Mouse (Mus musculus): Measurements from ENCODE around the gene Btbd18. TPM values are rescaled to one million over a fixed set of nuclear protein-coding genes. Genes with fewer than 3 reads are reported as not detected.

The Btbd18 gene
- not detected in 2 replicates for polyA plus RNA-seq (2012; rRNA removed)

DNA sequence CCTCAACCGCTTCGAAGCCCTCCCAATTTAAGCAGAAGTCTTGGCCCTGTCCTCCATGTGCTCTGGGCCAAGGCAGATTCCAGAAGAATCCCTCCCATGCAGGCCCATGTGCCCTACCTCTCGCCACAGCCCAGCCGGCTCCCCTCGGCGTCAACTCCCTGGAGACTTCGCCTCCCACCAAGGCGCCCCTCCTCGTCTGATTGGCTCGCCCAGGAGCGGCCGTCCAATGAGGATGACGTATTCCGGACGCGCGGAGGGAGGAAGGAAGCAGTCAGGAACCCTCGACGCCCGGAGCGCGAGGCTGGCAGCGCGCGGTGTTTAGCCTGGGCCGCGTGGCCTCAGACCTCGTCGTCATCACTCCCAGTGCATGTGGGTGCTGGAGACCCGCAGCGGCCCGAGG lies at the start of gene Btbd18:
Btbd18 (plus strand) TSS at position 274 of the 400 bp plus-strand sequence.

DNA sequence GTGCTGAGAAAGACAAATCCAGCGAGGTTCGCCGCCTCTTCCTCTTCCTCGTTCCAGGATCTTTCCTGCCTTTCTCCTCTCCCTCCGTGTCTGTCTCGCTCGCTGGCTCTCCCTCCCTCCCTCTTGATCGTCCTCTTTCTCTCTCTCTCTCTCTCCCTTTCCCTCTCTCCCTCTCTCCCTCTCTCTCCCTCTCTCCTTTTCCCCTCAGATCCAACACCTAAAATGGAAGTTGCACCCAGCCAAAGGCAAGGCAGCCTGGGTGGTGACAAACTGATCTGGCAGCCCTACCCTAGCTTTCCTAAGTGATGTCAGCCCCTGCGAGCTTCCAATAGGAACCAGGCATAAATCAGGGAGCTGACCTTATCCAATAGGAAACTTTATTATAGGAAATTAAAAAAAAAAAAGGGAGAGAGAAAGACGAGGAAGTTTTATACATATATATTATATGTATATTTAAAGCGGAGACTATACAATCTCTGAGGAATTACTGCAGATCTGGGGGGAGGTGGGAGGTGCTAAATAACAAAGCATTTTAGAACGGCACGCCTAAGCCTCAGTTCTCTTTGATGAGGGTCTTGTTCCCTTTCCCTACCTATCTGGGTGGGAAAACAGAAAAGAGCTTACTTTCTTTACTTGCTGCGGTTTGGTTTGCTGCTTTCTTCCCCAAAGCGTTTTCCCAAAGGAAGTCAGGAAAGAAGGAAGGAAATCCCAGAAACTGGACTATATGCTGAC lies 8.2 kb upstream of the Btbd18 start, which contains the start of gene Ctnnd1:
Ctnnd1 (minus strand) TSS at position 302 of the 732 bp plus-strand sequence.

DNA sequence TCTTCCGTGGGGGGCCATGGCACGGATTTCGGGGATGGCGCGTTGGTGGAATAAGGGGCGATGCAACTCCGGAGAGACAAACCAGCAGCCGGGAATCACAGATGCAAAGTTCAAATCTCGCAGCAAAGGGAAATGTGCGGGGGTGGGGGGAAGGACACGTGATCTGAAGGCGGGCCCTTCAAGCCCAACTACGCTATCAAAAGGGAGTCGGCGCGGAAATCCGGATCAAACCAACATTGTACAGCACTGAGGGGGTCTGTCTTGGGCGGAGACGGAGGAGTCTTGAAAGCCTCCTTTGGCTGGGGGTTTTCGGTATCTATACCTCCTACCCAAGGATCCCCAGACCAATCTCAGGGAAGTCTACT lies 11.7 kb downstream of the Btbd18 start, which contains the start of gene Selenoh:
Selenoh (minus strand) TSS at position 202 of the 365 bp plus-strand sequence.

DNA sequence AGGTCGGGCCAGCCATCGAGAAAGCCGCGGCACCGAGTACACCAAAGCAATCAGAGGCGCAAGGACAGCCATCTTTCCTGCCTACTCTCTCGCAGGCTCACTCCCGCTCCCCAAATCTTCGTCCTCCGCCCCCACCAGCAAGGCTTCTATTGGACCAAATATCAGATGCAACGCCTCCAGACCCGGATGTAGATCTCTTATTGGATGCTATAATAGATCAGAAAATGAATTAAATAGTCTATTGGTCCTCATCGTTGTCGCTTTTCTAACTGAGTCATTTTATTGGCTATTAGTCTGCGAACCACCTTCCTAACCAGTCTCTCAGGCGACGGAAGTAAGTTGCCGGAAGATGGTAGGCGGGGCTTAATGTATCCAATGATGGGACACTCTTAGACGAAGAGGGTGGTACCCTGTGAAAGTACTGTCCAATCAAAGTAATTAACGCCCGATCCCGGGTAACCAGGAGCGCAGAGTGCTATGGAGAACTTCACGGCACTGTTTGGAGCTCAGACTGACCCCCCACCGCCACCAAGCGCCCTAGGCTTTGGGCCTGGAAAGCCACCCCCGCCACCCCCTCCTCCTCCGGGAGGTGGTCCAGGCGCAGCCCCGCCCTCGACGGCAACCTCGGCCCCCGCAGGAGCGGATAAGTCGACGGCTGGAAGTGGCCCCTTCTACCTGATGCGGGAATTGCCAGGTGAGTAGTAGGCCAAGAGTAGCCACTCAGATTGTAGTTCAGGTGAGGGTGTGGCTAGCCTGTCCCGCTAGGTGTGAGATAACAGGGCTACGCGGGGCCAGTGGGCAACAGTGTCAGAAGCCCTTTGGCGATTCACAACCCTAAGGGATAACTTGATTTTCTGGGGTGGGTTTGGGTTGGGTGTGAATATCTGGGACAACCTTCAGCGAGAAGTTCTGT lies 19.3 kb downstream of the Btbd18 start, which contains the start of the genes Gm28635 and Med19:
Gm28635 (minus strand) TSS at position 74 of the 913 bp plus-strand sequence.
Med19 (plus strand) TSS at position 435 of the 913 bp plus-strand sequence.

DNA sequence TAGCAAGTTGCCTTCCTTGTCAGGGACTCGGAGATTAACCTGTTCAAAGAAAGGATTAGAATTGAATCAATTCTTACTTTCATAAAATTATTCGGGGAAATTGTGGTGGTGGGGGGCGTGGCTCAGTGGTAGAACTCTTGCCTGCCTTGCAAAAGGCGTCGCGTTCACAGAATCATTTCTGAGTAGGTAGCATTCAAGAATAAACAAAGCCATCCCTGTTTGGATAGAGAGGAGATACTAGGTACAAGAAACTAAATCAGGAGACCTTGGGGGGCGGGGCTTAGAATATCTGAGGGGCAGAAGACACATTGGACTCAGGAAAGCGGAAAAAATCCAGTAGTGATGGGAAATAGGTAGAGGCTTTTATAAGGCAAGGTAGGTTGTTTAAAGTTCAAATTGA lies 20.1 kb downstream of the Btbd18 start, which contains the start of gene Tmx2:
Tmx2 (minus strand) TSS at position 125 of the 400 bp plus-strand sequence.

DNA sequence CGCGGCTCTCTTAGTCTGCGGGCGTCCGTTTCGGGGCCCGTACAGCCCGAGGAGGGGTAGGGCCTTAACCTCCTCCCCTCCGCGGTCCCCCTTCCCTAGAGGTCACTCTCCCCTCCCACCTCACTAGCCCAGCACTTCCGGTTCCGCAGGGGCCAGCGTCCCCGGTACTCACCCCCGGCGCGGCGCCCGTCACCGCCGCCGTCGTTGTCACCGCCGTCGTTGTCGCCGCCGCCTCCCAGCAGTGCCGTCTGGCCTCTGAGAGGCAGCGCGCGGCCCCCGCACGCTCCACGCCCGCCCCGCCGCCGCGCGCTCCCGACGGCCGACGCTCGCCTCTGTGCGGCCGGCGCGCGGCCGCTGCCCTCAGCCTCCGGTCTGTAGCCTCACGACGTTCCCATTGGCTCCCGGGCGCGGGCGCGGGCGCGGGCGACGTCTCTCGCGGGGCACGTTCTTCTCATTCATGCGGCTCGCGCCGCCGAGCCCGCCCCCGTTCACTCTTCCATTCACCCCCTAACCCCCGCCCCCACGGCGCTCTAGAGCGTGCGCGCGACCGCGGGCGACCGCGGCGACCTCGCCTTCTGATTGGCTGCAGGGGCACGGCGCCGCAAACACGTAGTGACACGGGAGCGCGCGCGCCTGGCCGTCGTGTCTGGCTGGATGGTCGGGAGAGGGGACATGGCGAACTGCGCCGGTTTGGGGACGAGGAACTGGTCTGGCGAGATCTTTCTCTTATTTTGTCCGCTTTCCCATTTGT lies 56.1 kb downstream of the Btbd18 start, which contains the start of gene Zdhhc5:
Zdhhc5 (minus strand) TSS at position 370 of the 751 bp plus-strand sequence.

Other genes with a start within 250 kb of the Btbd18 start
- 3.0 and 3.9 TPM in 2 replicates for gene Calcrl, start 233.7 kb upstream of the Btbd18 start, polyA plus RNA-seq (2012; rRNA removed)
- gene Tfpi, start 182.3 kb upstream of the Btbd18 start, polyA plus RNA-seq (2012; rRNA removed), result 3.7 and 7.0 TPM in 2 replicates
- gene Ctnnd1, start 8.3 kb upstream of the Btbd18 start, polyA plus RNA-seq (2012; rRNA removed), result 62.4 and 62.9 TPM in 2 replicates
- 128 and 180 TPM in 2 replicates for gene Selenoh, start 11.7 kb downstream of the Btbd18 start, polyA plus RNA-seq (2012; rRNA removed)
- gene Gm28635, start 19.0 kb downstream of the Btbd18 start, polyA plus RNA-seq (2012; rRNA removed), result not detected in 2 replicates
- 8.0 and 8.9 TPM in 2 replicates for gene Med19, start 19.3 kb downstream of the Btbd18 start, polyA plus RNA-seq (2012; rRNA removed)
- gene Tmx2, start 20.1 kb downstream of the Btbd18 start, polyA plus RNA-seq (2012; rRNA removed), result 41.7 and 58.0 TPM in 2 replicates
- gene Zdhhc5, start 56.1 kb downstream of the Btbd18 start, polyA plus RNA-seq (2012; rRNA removed), result 44.3 and 50.4 TPM in 2 replicates
- 8.1 and 9.7 TPM in 2 replicates for gene Clp1, start 68.3 kb downstream of the Btbd18 start, polyA plus RNA-seq (2012; rRNA removed)
- gene Ypel4, start 75.0 kb downstream of the Btbd18 start, polyA plus RNA-seq (2012; rRNA removed), result 7.7 and 8.3 TPM in 2 replicates
- 0.98 and 1.3 TPM in 2 replicates for gene Gm19426, start 84.6 kb downstream of the Btbd18 start, polyA plus RNA-seq (2012; rRNA removed)
- 298 and 361 TPM in 2 replicates for gene Serping1, start 116.4 kb downstream of the Btbd18 start, polyA plus RNA-seq (2012; rRNA removed)
- 18.7 and 23.7 TPM in 2 replicates for gene Ube2l6, start 139.7 kb downstream of the Btbd18 start, polyA plus RNA-seq (2012; rRNA removed)
- not detected in 2 replicates for gene Smtnl1, start 163.6 kb downstream of the Btbd18 start, polyA plus RNA-seq (2012; rRNA removed)
- gene Timm10, start 167.9 kb downstream of the Btbd18 start, polyA plus RNA-seq (2012; rRNA removed), result 42.6 and 54.8 TPM in 2 replicates
- gene Slc43a1, start 179.8 kb downstream of the Btbd18 start, polyA plus RNA-seq (2012; rRNA removed), result 14.3 and 15.2 TPM in 2 replicates
- 12.0 and 16.9 TPM in 2 replicates for gene Rtn4rl2, start 227.6 kb downstream of the Btbd18 start, polyA plus RNA-seq (2012; rRNA removed)

All from ovary, adult 2 months (tissue).